Mouse (Mus musculus) layer of hippocampus, adult 8-10 months (tissue): ENCODE measurements around the gene Gm42906. TPM values are rescaled to one million over a fixed set of nuclear protein-coding genes. Genes with fewer than 3 reads are reported as not detected.
A peak's percentile ranks its signal among the peaks of the same experiment; 100 is the strongest.

Experiments used
- DNase-seq, 2 experiments: peaks; one replicate each; pipeline ENCODE4 v3.0.0; 2022; ENCODE audit warnings: low spot score in 2 of 2
- total RNA-seq, 4 experiments: library from RNA; stranded (reverse); gene quantifications; 2 replicates each; pipeline ENCODE4 v1.2.4; 2022

The Gm42906 gene
- total RNA-seq, 4 experiments from 2014 or later: not detected

GRCm38 (mm10) chr5:151111080-151111871 is 316.7 kb downstream of the Gm42906 start:
- no peak for DNase-seq

GRCm38 (mm10) chr5:151110461-151110908 is 317.5 kb downstream of the Gm42906 start:
- DNase-seq: peak; percentile 64 to 67

GRCm38 (mm10) chr5:151109822-151110221 is 318.1 kb downstream of the Gm42906 start:
- no peak for DNase-seq

- no peak for DNase-seq
Observed at GRCm38 (mm10) chr5:151108955-151109354, 319.0 kb downstream of the Gm42906 start.

GRCm38 (mm10) chr5:151108291-151108897 is 319.6 kb downstream of the Gm42906 start:
- no peak for DNase-seq

- DNase-seq: no peak
Observed at GRCm38 (mm10) chr5:151106841-151107240, 321.1 kb downstream of the Gm42906 start.

- no peak for DNase-seq
Observed at GRCm38 (mm10) chr5:151105054-151105971, 322.6 kb downstream of the Gm42906 start.

- DNase-seq: no peak
Observed at GRCm38 (mm10) chr5:151104354-151105053, 323.5 kb downstream of the Gm42906 start.

- DNase-seq: no peak
Observed at GRCm38 (mm10) chr5:151103284-151103683, 324.7 kb downstream of the Gm42906 start.

GRCm38 (mm10) chr5:151102262-151102661 is 325.7 kb downstream of the Gm42906 start:
- DNase-seq: no peak

GRCm38 (mm10) chr5:151096012-151096411 is 332.0 kb downstream of the Gm42906 start:
- no peak for DNase-seq

GRCm38 (mm10) chr5:151092886-151093665 is 334.9 kb downstream of the Gm42906 start:
- DNase-seq: no peak

- no peak for DNase-seq
Observed at GRCm38 (mm10) chr5:151090996-151091395, 337.0 kb downstream of the Gm42906 start.

- DNase-seq: no peak
Observed at GRCm38 (mm10) chr5:151089201-151089600, 338.8 kb downstream of the Gm42906 start.

GRCm38 (mm10) chr5:151086425-151087202 is 341.3 kb downstream of the Gm42906 start:
- DNase-seq: no peak

GRCm38 (mm10) chr5:151085749-151086148 is 342.2 kb downstream of the Gm42906 start:
- DNase-seq: no peak

GRCm38 (mm10) chr5:151080276-151080675 is 347.7 kb downstream of the Gm42906 start:
- no peak for DNase-seq

- no peak for DNase-seq
Observed at GRCm38 (mm10) chr5:151077953-151078352, 350.0 kb downstream of the Gm42906 start.

- no peak for DNase-seq
Observed at GRCm38 (mm10) chr5:151076917-151077316, 351.0 kb downstream of the Gm42906 start.
